Mouse (Mus musculus) monocyte, adult 5-6 weeks (primary cell): ENCODE results near the gene Khsrp. TPM values are rescaled to one million over a fixed set of nuclear protein-coding genes. Genes with fewer than 3 reads are reported as not detected.

Experiments
- ATAC-seq: fragments of 153-309, 156-312 bp; replicated peaks from 2 replicates; pipeline ENCODE4 v1.8.0; 2017; ENCODE audit warnings: mild to moderate bottlenecking; ENCODE audit not compliant: low TSS enrichment, insufficient number of reproducible peaks, severe bottlenecking, poor library complexity, low FRiP score
- total RNA-seq: library from RNA; stranded (forward); fragments of 200-1000, 200-491, 200-594 nt; gene quantifications from 3 replicates; pipeline ENCODE4 v1.2.3, GENCODE M21; 2017

Gene Khsrp
- total RNA-seq, 1 experiment from 2014 or later, result 33.8 TPM

GRCm38 (mm10) chr17:57038978-57039377, 7.7 kb upstream of the Khsrp start:
- ATAC-seq, result no peak

- ATAC-seq, result no peak
These were observed 1.5 kb upstream of the Khsrp start for GRCm38 (mm10) chr17:57032854-57033253.

GRCm38 (mm10) chr17:57031661-57032420, 519 bp upstream of the Khsrp start:
- ATAC-seq, result peak; percentile 88

- no peak for ATAC-seq
These were observed 1.6 kb downstream of the Khsrp start for GRCm38 (mm10) chr17:57029691-57030090.

- no peak for ATAC-seq
These were observed 3.9 kb downstream of the Khsrp start for GRCm38 (mm10) chr17:57027471-57027870.

GRCm38 (mm10) chr17:57020960-57021359, 10.4 kb downstream of the Khsrp start:
- no peak for ATAC-seq

GRCm38 (mm10) chr17:57019693-57020092, 11.6 kb downstream of the Khsrp start:
- no peak for ATAC-seq

GRCm38 (mm10) chr17:57012245-57012795, 19.0 kb downstream of the Khsrp start:
- no peak for ATAC-seq

GRCm38 (mm10) chr17:57011236-57012141, 19.8 kb downstream of the Khsrp start, which contains the start of the genes Gtf2f1 and Gm17949:
Gene Gtf2f1, minus strand, starts transcription at chr17:57011288.
Gene Gm17949, plus strand, starts transcription at chr17:57011469.
- peak; percentile 90 for ATAC-seq

GRCm38 (mm10) chr17:57010911-57011235, 20.4 kb downstream of the Khsrp start:
- ATAC-seq, result peak; percentile 36; the same call in 1 of the 2 replicates

- no peak for ATAC-seq
These were observed 24.0 kb downstream of the Khsrp start for GRCm38 (mm10) chr17:57007137-57007905.

GRCm38 (mm10) chr17:57003994-57004393, 27.3 kb downstream of the Khsrp start:
- ATAC-seq, result no peak

- ATAC-seq, result no peak
These were observed 30.1 kb downstream of the Khsrp start for GRCm38 (mm10) chr17:57001228-57001627.

- ATAC-seq, result no peak
These were observed 31.2 kb downstream of the Khsrp start, which contains the start of gene Pspn for GRCm38 (mm10) chr17:56999968-57000609. Gene Pspn, minus strand, starts transcription at chr17:57000018.

GRCm38 (mm10) chr17:56999414-56999813, 31.9 kb downstream of the Khsrp start:
- no peak for ATAC-seq

- ATAC-seq, result peak; percentile 97
These were observed 34.2 kb downstream of the Khsrp start, which contains the start of gene Alkbh7 for GRCm38 (mm10) chr17:56997029-56997667. Gene Alkbh7, plus strand, starts transcription at chr17:56997339.

GRCm38 (mm10) chr17:56996506-56996905, 34.8 kb downstream of the Khsrp start:
- ATAC-seq, result no peak

GRCm38 (mm10) chr17:56995046-56995445, 36.3 kb downstream of the Khsrp start:
- ATAC-seq, result no peak
